Mouse (Mus musculus): ENCODE results near the gene Zbtb32.

DNA sequence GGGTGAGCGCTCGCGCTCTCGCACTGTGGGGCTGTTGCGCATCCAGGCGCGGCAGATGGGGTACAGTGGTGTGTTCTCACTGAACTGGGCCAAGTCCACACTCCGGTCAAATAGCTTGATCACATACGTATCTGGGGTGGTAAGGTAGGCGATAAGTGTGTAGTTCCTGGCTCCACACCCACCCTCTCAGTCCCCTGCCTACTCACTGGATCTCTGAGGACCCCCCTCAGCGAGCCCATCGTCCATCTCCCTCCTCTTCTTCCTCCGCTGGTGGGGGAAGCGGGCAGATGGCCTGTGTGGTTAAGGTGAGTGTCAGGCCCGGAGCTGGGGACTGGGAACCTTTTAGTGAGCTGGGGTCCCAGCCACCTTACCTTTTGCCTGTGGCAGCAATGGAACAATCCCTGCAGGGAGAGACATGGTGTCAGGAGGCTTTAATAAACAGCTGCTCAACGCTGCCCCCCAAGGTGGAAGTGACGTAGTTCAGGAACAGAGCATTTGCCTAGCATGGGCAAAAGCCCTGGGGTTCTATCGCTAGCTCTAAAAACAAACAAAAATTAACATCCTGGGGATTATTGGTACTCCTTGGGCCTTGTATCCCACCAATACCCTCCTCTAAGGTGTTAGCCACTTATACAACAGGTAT is 41.7 kb downstream of the Zbtb32 start:
- TF ChIP-seq POLR2A (IDR thresholded peaks at IDR 0.05; ENCODE audit: borderline replicate concordance, low read depth, low read length) (no peak), CTCF (IDR thresholded peaks at IDR 0.05; ENCODE audit: low read depth, low read length) (no peak)

Data from bone marrow macrophage, adult 2 months (primary cell).